Mouse (Mus musculus) thymus, adult 2 months (tissue): Measurements from ENCODE around the gene Cpsf3.

Experiments
- CTCF ChIP-seq: fragments of 200-500 bp; IDR thresholded peaks from 2 replicates; pipeline ENCODE4 v1.5.1; 2012; ENCODE audit warnings: mild to moderate bottlenecking, control low read depth, low read length, moderate library complexity, borderline replicate concordance; ENCODE audit not compliant: control insufficient read depth, poor library complexity, insufficient read depth; ENCODE audit errors: extremely low read depth
- POLR2A ChIP-seq: fragments of 200-500 bp; IDR thresholded peaks from 2 replicates; pipeline ENCODE4 v1.6.1; 2012; ENCODE audit warnings: mild to moderate bottlenecking, low read length, control low read depth, moderate library complexity; ENCODE audit not compliant: control insufficient read depth, poor library complexity, insufficient read depth; ENCODE audit errors: extremely low read depth

GRCm38 (mm10) chr12:21363195-21363594 lies 78.0 kb downstream of the Cpsf3 start:
- TF ChIP-seq POLR2A = no peak
- TF ChIP-seq CTCF = no peak
